Mouse (Mus musculus) duodenum, adult 2 months (tissue): ENCODE measurements around the gene Cln6. TPM values are rescaled to one million over a fixed set of nuclear protein-coding genes. Genes with fewer than 3 reads are reported as not detected.

Experiments
- polyA plus RNA-seq: library from polyadenylated mRNA; depleted of rRNA; stranded (reverse); fragments of >200 nt; gene quantifications from 2 replicates; pipeline ENCODE4 v1.2.3, GENCODE M21; 2012; ENCODE audit warnings: low replicate concordance; rRNA removed

Gene Cln6
- polyA plus RNA-seq, result 41.2 and 43.6 TPM in 2 replicates

DNA sequence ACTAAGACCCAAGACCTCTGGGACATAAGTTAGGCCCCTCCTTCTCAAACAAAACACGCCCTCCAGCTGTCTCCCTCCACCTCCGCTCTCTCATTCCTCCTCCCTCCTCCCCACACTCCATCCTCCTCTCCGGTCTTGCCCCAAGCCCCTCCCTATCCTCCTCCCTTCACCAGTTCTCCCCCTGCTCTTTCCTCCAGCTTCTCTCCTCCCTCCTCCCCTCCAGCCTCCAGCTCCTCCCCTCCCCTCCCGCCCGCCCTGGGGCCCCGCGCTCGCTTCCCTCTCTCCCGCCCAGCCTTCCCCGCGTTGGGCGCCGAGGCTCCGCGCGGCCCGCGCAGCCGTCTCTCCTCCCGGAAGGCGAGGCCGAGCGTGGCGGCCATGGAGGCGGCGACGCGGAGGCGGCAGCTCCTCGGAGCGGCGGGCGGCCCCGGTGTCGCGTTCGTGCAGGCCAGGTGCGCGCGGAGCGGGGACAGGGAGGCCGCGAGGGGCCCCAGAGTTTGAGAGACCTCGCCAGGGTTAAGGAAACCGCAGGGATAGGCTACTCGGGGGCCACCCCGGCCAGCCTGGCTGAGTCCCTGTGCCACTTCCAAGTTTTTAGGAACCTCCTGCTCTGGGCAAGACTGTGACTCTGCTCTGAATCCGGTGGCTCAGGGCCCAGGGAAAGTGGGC is at the start of gene Cln6:
Gene Cln6, plus strand, starts transcription at position 280 of the 666 bp plus-strand sequence.

DNA sequence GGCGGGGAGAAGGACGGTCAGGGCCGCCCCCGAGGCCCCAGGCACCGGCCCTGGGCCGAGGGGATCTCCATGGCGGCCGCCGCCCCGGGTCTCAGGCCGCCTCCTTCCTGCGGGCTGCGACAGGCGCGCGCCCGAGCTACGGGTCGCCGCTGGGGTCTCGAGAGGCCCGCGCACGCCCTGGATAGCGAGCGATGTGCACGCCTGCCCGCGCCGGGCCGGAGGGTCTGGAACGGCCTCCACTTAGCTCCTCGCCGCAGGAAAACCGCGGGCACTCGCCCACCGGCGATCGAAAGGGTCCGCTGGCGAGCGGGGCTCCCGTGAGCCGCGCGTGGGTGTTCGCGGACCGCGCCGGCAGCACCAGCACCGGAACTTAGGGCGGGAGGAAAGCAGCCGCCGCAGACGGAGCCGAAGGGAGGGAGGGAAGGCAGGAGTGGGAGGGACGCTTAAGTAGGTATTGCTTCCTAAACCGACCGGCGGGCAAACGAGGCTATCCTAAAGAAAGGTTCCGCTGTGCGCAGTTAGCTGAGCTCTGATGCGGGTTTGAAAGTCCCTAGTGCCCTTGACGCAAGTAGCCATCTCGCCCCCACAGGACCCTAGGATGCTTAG is 27.0 kb upstream of the Cln6 start, which contains the start of gene Fem1b:
Gene Fem1b, minus strand, starts transcription at position 419 of the 606 bp plus-strand sequence.

GRCm38 (mm10) chr9:62857719-62858261 is 19.2 kb downstream of the Cln6 start, which contains the start of gene Calml4:
Gene Calml4 (plus strand): TSS chr9:62858080.

Other genes with a start within 250 kb of the Cln6 start
- gene Itga11, start 161.0 kb upstream of the Cln6 start, polyA plus RNA-seq, result 1.7 and 2.9 TPM in 2 replicates
- 2.3 and 3.5 TPM in 2 replicates for gene Fem1b, start 26.9 kb upstream of the Cln6 start, polyA plus RNA-seq
- 54.0 and 75.1 TPM in 2 replicates for gene Calml4, start 19.3 kb downstream of the Cln6 start, polyA plus RNA-seq
- 4.7 and 6.1 TPM in 2 replicates for gene Pias1, start 149.1 kb downstream of the Cln6 start, polyA plus RNA-seq